Mouse (Mus musculus) liver, postnatal 0 days (tissue): Measurements from ENCODE around the gene Ppp1r12b.

Experiments
- CTCF ChIP-seq: sonication (generic); IDR thresholded peaks from 2 replicates; pipeline ENCODE4 v1.5.1; 2016; ENCODE audit warnings: antibody characterized with exemption, low read depth
- EP300 ChIP-seq: IDR thresholded peaks from 2 replicates; pipeline ENCODE4 v1.6.1; 2016; ENCODE audit warnings: antibody characterized with exemption, low read depth, mild to moderate bottlenecking

- TF ChIP-seq EP300 (no peak), CTCF (no peak)
Measured at GRCm38 (mm10) chr1:134752447-134752846, 203.3 kb downstream of the Ppp1r12b start.
